Mouse (Mus musculus) brain, embryonic 14.5 days (tissue): ENCODE measurements around the gene Pex11b.

ENCODE experiments used
- CTCF ChIP-seq: fragments of 200-500 bp; IDR thresholded peaks from 2 replicates; pipeline ENCODE4 v1.5.1; 2012; ENCODE audit warnings: inconsistent platforms, mild to moderate bottlenecking, moderate library complexity, borderline replicate concordance; ENCODE audit not compliant: insufficient read depth, insufficient read length; ENCODE audit errors: extremely low read depth
- POLR2A ChIP-seq: fragments of 200-500 bp; IDR thresholded peaks from 2 replicates; pipeline ENCODE4 v1.6.1; 2012; ENCODE audit warnings: mild to moderate bottlenecking, inconsistent platforms, borderline replicate concordance; ENCODE audit not compliant: poor library complexity, insufficient read depth, insufficient read length, severe bottlenecking; ENCODE audit errors: extremely low read depth

DNA sequence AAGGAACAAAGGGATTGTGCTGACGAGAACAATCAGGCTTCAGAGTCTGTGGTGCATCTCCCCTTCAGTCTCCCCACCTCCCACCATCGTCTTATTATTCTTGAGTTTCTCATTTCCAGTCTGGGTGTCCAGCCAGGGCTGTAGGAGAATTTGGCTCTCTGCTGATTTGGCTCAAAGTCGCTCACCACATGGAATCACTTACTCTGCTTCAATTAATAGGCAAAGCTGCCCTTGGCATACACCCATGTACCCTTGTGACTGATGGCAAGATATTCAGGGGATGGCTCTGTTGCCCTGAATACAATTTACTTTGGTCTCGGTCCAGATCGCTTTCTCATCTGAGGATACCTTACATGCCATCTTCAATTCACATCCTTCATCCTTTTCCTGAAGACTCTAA is 31.9 kb upstream of the Pex11b start:
- TF ChIP-seq POLR2A = no peak
- TF ChIP-seq CTCF = no peak
